Mouse (Mus musculus): ENCODE data around the gene Bbx. TPM values are rescaled to one million over a fixed set of nuclear protein-coding genes. Genes with fewer than 3 reads are reported as not detected.

Bbx gene
- polyA plus RNA-seq, 1 experiment: 55.5 TPM

DNA sequence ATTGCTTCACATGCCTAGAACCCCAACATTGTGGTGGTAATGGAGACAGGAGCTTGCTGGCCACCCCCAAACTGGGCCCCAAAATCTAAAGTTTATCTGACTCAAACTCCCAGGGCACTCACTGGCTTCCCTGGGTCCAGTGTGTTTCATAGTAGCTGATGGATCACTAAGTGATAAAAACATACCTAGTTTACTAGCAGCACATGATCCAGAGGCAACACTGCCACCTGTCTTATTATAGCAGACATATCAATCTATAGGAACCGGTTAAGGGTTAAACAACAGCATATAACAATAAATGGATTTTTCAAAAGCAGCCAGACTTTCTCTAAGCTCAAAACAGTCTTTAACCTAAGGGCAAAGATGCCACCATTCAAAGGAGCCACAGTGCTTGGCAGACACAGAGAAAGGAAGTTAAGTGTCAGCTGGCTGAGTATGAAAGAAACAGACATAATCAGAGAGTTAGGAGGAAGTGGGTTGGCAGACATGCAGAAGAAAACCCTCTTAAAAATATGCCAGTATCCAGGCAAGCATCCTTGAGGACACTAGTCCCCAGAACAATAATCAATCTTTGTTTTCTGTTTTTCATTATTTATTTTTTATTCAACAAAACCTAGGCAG lies 116.7 kb downstream of the Bbx start:
- no peaks in the 10 kb centered on the region for H3K27me3 ChIP-seq (ENCODE audit: control insufficient read depth, insufficient read depth, low read length)
- H3K27ac ChIP-seq (ENCODE audit: control insufficient read depth, insufficient read depth, low read depth, low read length): no peak overlapping the region
- H3K4me1 ChIP-seq (ENCODE audit: control insufficient read depth, insufficient read depth, low read length): no peaks in the 10 kb centered on the region
- TF ChIP-seq CTCF (IDR thresholded peaks at IDR 0.05; ENCODE audit: control insufficient read depth, insufficient read depth, insufficient replicate concordance, low read depth, low read length) (no peak), POLR2A (IDR thresholded peaks at IDR 0.05; ENCODE audit: control insufficient read depth, low read depth, low read length) (no peak)
- no peaks in the 10 kb centered on the region for H3K36me3 ChIP-seq (ENCODE audit: control insufficient read depth, insufficient read depth, low read length)
- H3K4me3 ChIP-seq (ENCODE audit: control insufficient read depth, low read depth, low read length): no peak overlapping the region

GRCm38 (mm10) chr16:50311588-50311987 lies 120.6 kb downstream of the Bbx start:
- TF ChIP-seq POLR2A (IDR thresholded peaks at IDR 0.05; ENCODE audit: control insufficient read depth, low read depth, low read length): no peak
- TF ChIP-seq CTCF (IDR thresholded peaks at IDR 0.05; ENCODE audit: control insufficient read depth, insufficient read depth, insufficient replicate concordance, low read depth, low read length): no peak
- H3K4me3 ChIP-seq (ENCODE audit: control insufficient read depth, low read depth, low read length): no peak overlapping the region
- no peaks in the 10 kb centered on the region for H3K27me3 ChIP-seq (ENCODE audit: control insufficient read depth, insufficient read depth, low read length)
- no peak overlapping the region for H3K27ac ChIP-seq (ENCODE audit: control insufficient read depth, insufficient read depth, low read depth, low read length)
- H3K4me1 ChIP-seq (ENCODE audit: control insufficient read depth, insufficient read depth, low read length): no peaks in the 10 kb centered on the region
- H3K36me3 ChIP-seq (ENCODE audit: control insufficient read depth, insufficient read depth, low read length): no peaks in the 10 kb centered on the region

DNA sequence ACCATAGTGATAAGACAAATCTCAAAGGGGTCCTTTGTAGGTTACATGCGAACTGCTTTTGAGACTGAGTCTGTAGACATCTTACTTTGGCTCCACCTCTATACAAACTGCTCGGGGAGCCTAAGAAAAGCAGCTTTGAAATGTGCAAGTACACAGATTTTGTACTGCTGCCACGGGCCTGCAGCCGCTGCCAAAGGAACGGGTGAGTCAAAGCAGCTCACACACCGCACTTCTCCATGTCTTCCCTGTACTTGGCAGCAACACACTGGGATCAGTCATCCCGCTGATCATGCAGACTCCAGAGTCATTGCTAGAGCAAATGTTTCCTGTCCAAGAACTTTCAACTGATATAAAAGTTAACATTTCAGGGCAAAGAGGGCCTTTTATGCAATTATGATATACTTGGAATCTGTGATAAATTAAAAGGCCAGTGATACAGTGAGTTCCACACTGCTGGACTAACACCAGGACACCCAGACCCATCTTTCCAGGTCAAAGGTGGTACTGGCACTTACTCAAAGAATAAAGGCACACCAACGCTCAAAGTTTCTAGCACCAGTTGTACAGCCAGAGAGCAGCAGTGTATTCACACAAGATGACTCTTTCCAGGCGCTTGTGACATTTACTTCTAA lies 122.7 kb downstream of the Bbx start:
- H3K4me1 ChIP-seq (ENCODE audit: control insufficient read depth, insufficient read depth, low read length): no peaks in the 10 kb centered on the region
- no peaks in the 10 kb centered on the region for H3K36me3 ChIP-seq (ENCODE audit: control insufficient read depth, insufficient read depth, low read length)
- no peak for TF ChIP-seq CTCF (IDR thresholded peaks at IDR 0.05; ENCODE audit: control insufficient read depth, insufficient read depth, insufficient replicate concordance, low read depth, low read length)
- TF ChIP-seq POLR2A (IDR thresholded peaks at IDR 0.05; ENCODE audit: control insufficient read depth, low read depth, low read length): no peak
- H3K27ac ChIP-seq (ENCODE audit: control insufficient read depth, insufficient read depth, low read depth, low read length): no peak overlapping the region
- H3K4me3 ChIP-seq (ENCODE audit: control insufficient read depth, low read depth, low read length): no peak overlapping the region
- no peaks in the 10 kb centered on the region for H3K27me3 ChIP-seq (ENCODE audit: control insufficient read depth, insufficient read depth, low read length)

DNA sequence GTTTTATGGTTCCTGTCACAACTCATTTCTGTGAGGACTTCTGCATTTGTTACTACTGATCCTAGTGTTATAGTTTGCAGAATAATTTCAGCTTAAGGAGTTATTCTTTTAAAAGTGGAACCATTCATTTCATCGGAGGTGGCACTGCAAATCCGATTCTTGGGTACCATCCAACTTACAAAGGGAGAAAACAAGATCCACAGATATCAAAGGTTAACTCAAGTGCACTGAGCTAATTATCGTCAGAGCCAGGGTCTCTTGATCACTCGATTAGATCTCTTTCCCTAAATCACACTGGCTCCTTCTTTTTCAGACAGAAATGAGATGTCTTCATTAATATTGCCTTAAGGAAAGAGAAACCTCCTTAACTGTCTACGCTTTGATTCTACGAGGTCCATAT lies 123.9 kb downstream of the Bbx start:
- Histone ChIP-seq H3K36me3 (ENCODE audit: control insufficient read depth, insufficient read depth, low read length) (no peaks in the 10 kb centered on the region), H3K4me3 (ENCODE audit: control insufficient read depth, low read depth, low read length) (no peak overlapping the region), H3K4me1 (ENCODE audit: control insufficient read depth, insufficient read depth, low read length) (no peaks in the 10 kb centered on the region), H3K27me3 (ENCODE audit: control insufficient read depth, insufficient read depth, low read length) (no peaks in the 10 kb centered on the region), H3K27ac (ENCODE audit: control insufficient read depth, insufficient read depth, low read depth, low read length) (no peak overlapping the region)
- TF ChIP-seq CTCF (IDR thresholded peaks at IDR 0.05; ENCODE audit: control insufficient read depth, insufficient read depth, insufficient replicate concordance, low read depth, low read length) (no peak), POLR2A (IDR thresholded peaks at IDR 0.05; ENCODE audit: control insufficient read depth, low read depth, low read length) (no peak)

- no peak for TF ChIP-seq CTCF (IDR thresholded peaks at IDR 0.05; ENCODE audit: control insufficient read depth, insufficient read depth, insufficient replicate concordance, low read depth, low read length)
- Histone ChIP-seq H3K27me3 (ENCODE audit: control insufficient read depth, insufficient read depth, low read length) (no peaks in the 10 kb centered on the region), H3K36me3 (ENCODE audit: control insufficient read depth, insufficient read depth, low read length) (no peaks in the 10 kb centered on the region), H3K4me1 (ENCODE audit: control insufficient read depth, insufficient read depth, low read length) (no peaks in the 10 kb centered on the region), H3K4me3 (ENCODE audit: control insufficient read depth, low read depth, low read length) (no peak overlapping the region), H3K27ac (ENCODE audit: control insufficient read depth, insufficient read depth, low read depth, low read length) (no peak overlapping the region)
Measured at GRCm38 (mm10) chr16:50307231-50307630, 125.0 kb downstream of the Bbx start.

DNA sequence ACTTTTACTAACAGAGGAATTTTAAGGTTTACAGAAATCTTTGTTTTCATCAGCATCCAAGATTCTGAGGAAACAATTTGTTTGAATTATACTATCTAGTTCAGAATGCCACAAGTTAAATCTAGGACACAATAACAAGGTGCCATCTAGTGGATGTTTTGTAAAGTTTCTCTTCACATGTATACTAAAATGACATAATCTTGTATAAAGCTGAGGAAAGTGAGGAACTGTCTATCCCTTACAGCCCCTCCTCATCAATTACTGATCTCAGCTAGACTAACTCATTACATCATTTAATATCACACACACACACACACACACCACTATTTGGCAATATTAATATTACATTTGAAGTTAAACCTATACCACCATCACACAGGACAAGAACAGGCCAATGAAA lies 125.5 kb downstream of the Bbx start:
- Histone ChIP-seq H3K27me3 (ENCODE audit: control insufficient read depth, insufficient read depth, low read length) (no peaks in the 10 kb centered on the region), H3K4me3 (ENCODE audit: control insufficient read depth, low read depth, low read length) (no peak overlapping the region)
- no peak for TF ChIP-seq CTCF (IDR thresholded peaks at IDR 0.05; ENCODE audit: control insufficient read depth, insufficient read depth, insufficient replicate concordance, low read depth, low read length)
- TF ChIP-seq POLR2A (IDR thresholded peaks at IDR 0.05; ENCODE audit: control insufficient read depth, low read depth, low read length): no peak

GRCm38 (mm10) chr16:50305156-50305555 lies 127.0 kb downstream of the Bbx start:
- Histone ChIP-seq H3K27me3 (ENCODE audit: control insufficient read depth, insufficient read depth, low read length) (no peaks in the 10 kb centered on the region), H3K4me1 (ENCODE audit: control insufficient read depth, insufficient read depth, low read length) (no peaks in the 10 kb centered on the region), H3K4me3 (ENCODE audit: control insufficient read depth, low read depth, low read length) (no peak overlapping the region), H3K27ac (ENCODE audit: control insufficient read depth, insufficient read depth, low read depth, low read length) (no peak overlapping the region), H3K36me3 (ENCODE audit: control insufficient read depth, insufficient read depth, low read length) (no peaks in the 10 kb centered on the region)
- TF ChIP-seq CTCF (IDR thresholded peaks at IDR 0.05; ENCODE audit: control insufficient read depth, insufficient read depth, insufficient replicate concordance, low read depth, low read length) (no peak), POLR2A (IDR thresholded peaks at IDR 0.05; ENCODE audit: control insufficient read depth, low read depth, low read length) (no peak)

More for the DNA sequence above, 125.5 kb downstream of the Bbx start:
- Histone ChIP-seq H3K4me1 (ENCODE audit: control insufficient read depth, insufficient read depth, low read length) (no peaks in the 10 kb centered on the region), H3K36me3 (ENCODE audit: control insufficient read depth, insufficient read depth, low read length) (no peaks in the 10 kb centered on the region), H3K27ac (ENCODE audit: control insufficient read depth, insufficient read depth, low read depth, low read length) (no peak overlapping the region)
